Comparison of ENCODE assay signal across 26 mouse cellular contexts in the genomic region with DNA sequence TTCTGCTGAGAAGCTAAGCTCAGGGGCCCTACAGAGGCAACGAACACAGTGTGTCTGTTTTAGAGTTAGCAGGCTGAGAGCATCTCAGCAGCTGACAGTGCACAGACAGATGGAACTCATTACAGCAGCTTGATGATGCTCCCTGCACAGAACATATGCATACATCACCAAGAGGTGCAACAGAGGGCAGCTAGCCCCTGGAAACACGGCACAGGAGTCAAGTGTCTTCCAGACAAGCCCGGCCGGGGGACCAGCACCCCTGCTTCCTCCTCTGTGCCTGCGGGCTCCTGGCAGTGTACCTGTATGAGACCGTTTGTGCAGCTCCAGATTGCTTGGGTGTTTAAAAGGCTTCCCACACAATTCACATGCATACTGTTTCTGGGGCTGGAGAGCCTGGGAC. TPM values are rescaled to one million over a fixed set of nuclear protein-coding genes. Genes with fewer than 3 reads are reported as not detected.
DNase-seq lines count a peak whose midpoint lies in the region; ATAC-seq lines count a peak whose summit lies in the region.
"Had no signal": no experiment of that assay in that cellular context is flagged by ENCODE, and none has a peak within 500 bp of the region (broad histone marks: within the 10 kb centered on the region; RNA-seq: fewer than 3 reads in every experiment).

No protein-coding gene starts in this region.

- 0 out of 2 replicates have a peak, but pooled peaks have one; percentile 26 for ATAC-seq in limb, embryonic 12.5 days (ENCODE audit: insufficient number of reproducible peaks, insufficient read depth, low FRiP score, low TSS enrichment, low read depth)
- no peak for ATAC-seq in embryonic facial prominence, embryonic 11.5 days (replicated peaks; ENCODE audit: insufficient number of reproducible peaks, low FRiP score, low TSS enrichment, low read depth)
- ATAC-seq: forebrain, embryonic 15.5 days; hindbrain, embryonic 16.5 days; liver, embryonic 12.5 days; liver, postnatal 0 days; midbrain, embryonic 16.5 days had no signal

- H3K9me3 ChIP-seq in limb, embryonic 12.5 days: no peaks in the 10 kb centered on the region
- H3K9me3 ChIP-seq in limb, embryonic 10.5 days (replicated peaks): no peaks in the 10 kb centered on the region
- no peaks in the 10 kb centered on the region for H3K9me3 ChIP-seq in embryonic facial prominence, embryonic 11.5 days (replicated peaks; ENCODE audit: control insufficient read depth, low read length)
- H3K9me3 ChIP-seq: forebrain, embryonic 10.5 days; forebrain, embryonic 15.5 days; hindbrain, embryonic 10.5 days; limb, embryonic 13.5 days; liver, embryonic 12.5 days; neural tube, embryonic 12.5 days had no signal

- no peak overlapping the region for H3K4me3 ChIP-seq in limb, embryonic 12.5 days (replicated peaks)
- no peak overlapping the region for H3K4me3 ChIP-seq in limb, embryonic 10.5 days
- H3K4me3 ChIP-seq in embryonic facial prominence, embryonic 11.5 days (ENCODE audit: low read depth, low read length): no peak overlapping the region
- H3K4me3 ChIP-seq: forebrain, embryonic 10.5 days; forebrain, embryonic 15.5 days; hindbrain, embryonic 10.5 days; limb, embryonic 13.5 days; liver, embryonic 12.5 days; neural tube, embryonic 12.5 days had no signal

- H3K4me1 ChIP-seq in limb, embryonic 12.5 days (replicated peaks): no peaks in the 10 kb centered on the region
- no peaks in the 10 kb centered on the region for H3K4me1 ChIP-seq in limb, embryonic 10.5 days
- no peaks in the 10 kb centered on the region for H3K4me1 ChIP-seq in embryonic facial prominence, embryonic 11.5 days (ENCODE audit: control insufficient read depth, insufficient read depth, low read length)
- H3K4me1 ChIP-seq: forebrain, embryonic 15.5 days; hindbrain, embryonic 10.5 days; limb, embryonic 13.5 days; neural tube, embryonic 12.5 days had no signal

- 77% methylated on average over 6 of the region's 6 CpGs for WGBS in limb, embryonic 12.5 days
- WGBS in limb, embryonic 10.5 days: 67% methylated on average over 6 of the region's 6 CpGs
- WGBS in embryonic facial prominence, embryonic 11.5 days: 56% methylated on average over 6 of the region's 6 CpGs

- no peak overlapping the region for H3K9ac ChIP-seq in limb, embryonic 12.5 days (replicated peaks)
- H3K9ac ChIP-seq in embryonic facial prominence, embryonic 11.5 days (replicated peaks; ENCODE audit: low read length): no peak overlapping the region
- H3K9ac ChIP-seq: forebrain, embryonic 15.5 days; limb, embryonic 13.5 days; liver, embryonic 12.5 days; liver, postnatal 0 days; neural tube, embryonic 12.5 days had no signal

- no peak for DNase-seq in limb, embryonic 10.5 days (ENCODE audit: low spot score)
- DNase-seq in embryonic facial prominence, embryonic 11.5 days (ENCODE audit: low spot score): peak; percentile 29
- peak; percentile 49 for DNase-seq in layer of hippocampus, adult 11-12 months (ENCODE audit: low spot score)
- DNase-seq in layer of hippocampus, postnatal 10 days (ENCODE audit: low spot score in 2 of 2): peak; percentile 24 to 31
- no peak for DNase-seq in heart, adult 11 months
- no peak for DNase-seq in urinary bladder, postnatal 36 days (ENCODE audit: low spot score in 2 of 2)
- no peak for DNase-seq in liver
- DNase-seq: adrenal gland, postnatal 25 days; cerebellum, adult 2 months; cerebellum, postnatal 14 days; heart, postnatal 14 days; kidney, adult 18-20 months; liver, postnatal 0 days; lung, postnatal 36 days; right cerebral cortex, postnatal 14 days; thymus, postnatal 36 days had no signal

- no peaks in the 10 kb centered on the region for H3K27me3 ChIP-seq in limb, embryonic 12.5 days
- no peaks in the 10 kb centered on the region for H3K27me3 ChIP-seq in limb, embryonic 10.5 days (ENCODE audit: low read depth, poor library complexity, severe bottlenecking)
- no peaks in the 10 kb centered on the region for H3K27me3 ChIP-seq in embryonic facial prominence, embryonic 11.5 days (ENCODE audit: control insufficient read depth, insufficient read depth, low read length)
- H3K27me3 ChIP-seq: forebrain, embryonic 15.5 days; limb, embryonic 13.5 days; liver, embryonic 12.5 days; neural tube, embryonic 12.5 days had no signal

- H3K27ac ChIP-seq in limb, embryonic 12.5 days: no peak overlapping the region
- H3K27ac ChIP-seq in limb, embryonic 10.5 days: no peak overlapping the region
- no peak overlapping the region for H3K27ac ChIP-seq in embryonic facial prominence, embryonic 11.5 days (replicated peaks; ENCODE audit: low read depth, low read length)
- H3K27ac ChIP-seq: forebrain, embryonic 10.5 days; forebrain, embryonic 15.5 days; hindbrain, embryonic 10.5 days; limb, embryonic 13.5 days; liver, embryonic 12.5 days; neural tube, embryonic 12.5 days had no signal

- H3K4me2 ChIP-seq in limb, embryonic 12.5 days: no peak overlapping the region
- H3K4me2 ChIP-seq in embryonic facial prominence, embryonic 11.5 days (ENCODE audit: low read depth, low read length): no peak overlapping the region
- H3K4me2 ChIP-seq: forebrain, embryonic 15.5 days; limb, embryonic 13.5 days; liver, embryonic 12.5 days; midbrain, embryonic 11.5 days; neural tube, embryonic 12.5 days had no signal

- peaks cover 90% of the 10 kb centered on the region for H3K36me3 ChIP-seq in limb, embryonic 12.5 days
- H3K36me3 ChIP-seq in limb, embryonic 10.5 days: peaks cover 92% of the 10 kb centered on the region
- peaks cover 5% of the 10 kb centered on the region; the same call in 1 of the 2 replicates for H3K36me3 ChIP-seq in embryonic facial prominence, embryonic 11.5 days (replicated peaks; ENCODE audit: control insufficient read depth, insufficient read depth, low read depth, low read length)

RNA-seq across cellular contexts. Expression of a gene that starts 7.2 kb away (rescaled TPM):
- 18.4 and 22.6 TPM in 2 replicates for polyA plus RNA-seq in limb, embryonic 12.5 days (2016; fragmentation: Nextera tagmentation; extraction: Ambion mirVana)
- polyA plus RNA-seq in limb, embryonic 10.5 days (2016; fragmentation: Nextera tagmentation; extraction: Ambion mirVana): 16.5 and 19.2 TPM in 2 replicates
- polyA plus RNA-seq in embryonic facial prominence, embryonic 11.5 days (2014; fragmentation: Nextera tagmentation; extraction: Ambion mirVana): 12.1 and 13.4 TPM in 2 replicates
- total RNA-seq in layer of hippocampus, postnatal 10 days (2021): 10 to 100 TPM; 17.9 to 23.5 TPM

RNA-seq across cellular contexts. Expression of a gene that starts 7.3 kb away (rescaled TPM):
- 130 and 151 TPM in 2 replicates for polyA plus RNA-seq in limb, embryonic 12.5 days (2016; fragmentation: Nextera tagmentation; extraction: Ambion mirVana)
- 170 and 208 TPM in 2 replicates for polyA plus RNA-seq in limb, embryonic 10.5 days (2016; fragmentation: Nextera tagmentation; extraction: Ambion mirVana)
- 149 and 164 TPM in 2 replicates for polyA plus RNA-seq in embryonic facial prominence, embryonic 11.5 days (2014; fragmentation: Nextera tagmentation; extraction: Ambion mirVana)
- total RNA-seq in layer of hippocampus, postnatal 10 days (2021): 10 to 100 TPM; 15.2 to 18.0 TPM

RNA-seq across cellular contexts. Expression of a gene that starts 47.0 kb away (rescaled TPM):
- polyA plus RNA-seq in limb, embryonic 12.5 days (2016; fragmentation: Nextera tagmentation; extraction: Ambion mirVana): 72.4 and 75.2 TPM in 2 replicates
- 69.3 and 73.2 TPM in 2 replicates for polyA plus RNA-seq in limb, embryonic 10.5 days (2016; fragmentation: Nextera tagmentation; extraction: Ambion mirVana)
- 83.6 and 86.1 TPM in 2 replicates for polyA plus RNA-seq in embryonic facial prominence, embryonic 11.5 days (2014; fragmentation: Nextera tagmentation; extraction: Ambion mirVana)
- total RNA-seq in layer of hippocampus, postnatal 10 days (2021): 10 to 100 TPM; 41.0 to 43.4 TPM

RNA-seq across cellular contexts. Expression of a gene that starts 53.3 kb away (rescaled TPM):
- polyA plus RNA-seq in limb, embryonic 12.5 days (2016; fragmentation: Nextera tagmentation; extraction: Ambion mirVana): 134 and 142 TPM in 2 replicates
- polyA plus RNA-seq in limb, embryonic 10.5 days (2016; fragmentation: Nextera tagmentation; extraction: Ambion mirVana): 77.7 and 110 TPM in 2 replicates
- polyA plus RNA-seq in embryonic facial prominence, embryonic 11.5 days (2014; fragmentation: Nextera tagmentation; extraction: Ambion mirVana): 59.6 and 67.5 TPM in 2 replicates
- total RNA-seq in layer of hippocampus, postnatal 10 days (2021): 100 to 1,000 TPM; 721 to 749 TPM

Comparison
In these comparisons a context has a peak if more than half of its experiments do, and no peak if none do; other contexts are left out.
1. DNase-seq: peak in embryonic facial prominence, embryonic 11.5 days (single experiment), layer of hippocampus, adult 11-12 months (single experiment) and layer of hippocampus, postnatal 10 days (2 of 2); none in limb, embryonic 10.5 days (single experiment), heart, adult 11 months (single experiment), urinary bladder, postnatal 36 days (0 of 2) and liver (single experiment).